31 mouse cellular contexts compared by ENCODE assay signal in the genomic region with DNA sequence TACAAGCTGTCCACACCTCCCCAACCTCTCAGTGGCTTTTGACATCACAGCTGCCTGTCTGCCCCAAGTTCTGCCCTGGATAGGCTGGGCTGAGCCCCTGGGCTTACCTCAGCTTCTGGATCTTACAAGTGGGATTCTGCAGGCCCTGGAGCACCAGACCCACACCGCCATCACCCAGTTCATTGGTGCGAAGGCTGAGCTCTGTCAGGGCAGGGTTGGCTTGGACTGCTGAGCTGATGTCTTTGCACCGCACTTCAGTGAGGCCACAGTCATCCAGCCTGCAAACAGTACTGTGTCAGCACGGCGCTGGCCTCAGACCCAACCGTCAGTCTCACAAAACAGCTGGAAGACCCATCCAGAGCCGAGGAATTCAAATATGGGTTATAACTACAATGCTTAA. TPM values are rescaled to one million over a fixed set of nuclear protein-coding genes. Genes with fewer than 3 reads are reported as not detected.
A peak's percentile ranks its signal among the peaks of the same experiment; 100 is the strongest.
DNase-seq lines count a peak whose midpoint lies in the region; ATAC-seq and TF ChIP-seq lines count a peak whose summit lies in the region.
"Had no signal": no experiment of that assay in that cellular context is flagged by ENCODE, and none has a peak within 500 bp of the region (broad histone marks: within the 10 kb centered on the region; RNA-seq: fewer than 3 reads in every experiment).

No protein-coding gene starts in this region.

- H3K79me2 ChIP-seq in C2C12 (ENCODE audit: control insufficient read depth, insufficient read depth) (peaks cover 48% of the 10 kb centered on the region), macrophage (ENCODE audit: inconsistent target) (peaks cover 77% of the 10 kb centered on the region)

- DNase-seq in gastrocnemius, adult 2 months, result no peak
- no peak for DNase-seq in gastrocnemius, postnatal 4 days (ENCODE audit: low spot score in 2 of 2)
- no peak for DNase-seq in yolk sac, embryonic 10.5 days (ENCODE audit: low spot score)
- DNase-seq in frontal cortex, postnatal 14 days (ENCODE audit: low spot score in 2 of 2), result no peak
- DNase-seq: cerebellum, adult 11-12 months; cerebellum, postnatal 10 days; gastrocnemius, postnatal 25 days; heart, adult 2 months; heart, postnatal 14 days; kidney, adult 18-20 months; kidney, postnatal 36 days; lung, embryonic 14.5 days; thymus, postnatal 14 days had no signal

- H3K27ac ChIP-seq in gastrocnemius, adult 2 months, result 0 out of 2 replicates have a peak overlapping the region, but pooled peaks have one; percentile 3
- no peak overlapping the region for H3K27ac ChIP-seq in heart, embryonic 14.5 days (replicated peaks in 1 of 2; ENCODE audit: control insufficient read depth in 1 of 2, insufficient read depth in 1 of 2, low read depth in 2 of 2, low read length in 2 of 2)
- no peak overlapping the region for H3K27ac ChIP-seq in heart, embryonic 12.5 days (ENCODE audit: poor library complexity, severe bottlenecking)
- H3K27ac ChIP-seq in macrophage, result peak overlapping the region; percentile 94
- H3K27ac ChIP-seq: embryonic facial prominence, embryonic 10.5 days; embryonic facial prominence, embryonic 15.5 days; forebrain, embryonic 13.5 days; heart, adult 2 months; hindbrain, embryonic 13.5 days; kidney, embryonic 15.5 days; limb, embryonic 13.5 days; liver, embryonic 14.5 days; midbrain, embryonic 13.5 days had no signal

- intact Hi-C loops in gastrocnemius, adult 2 months (cut with DNase I), result no loop called here

- no peaks in the 10 kb centered on the region for H3K27me3 ChIP-seq in heart, embryonic 14.5 days (ENCODE audit: control insufficient read depth, insufficient read depth, low read length)
- no peaks in the 10 kb centered on the region for H3K27me3 ChIP-seq in heart, embryonic 12.5 days (replicated peaks)
- no peaks in the 10 kb centered on the region for H3K27me3 ChIP-seq in C2C12 (ENCODE audit: control insufficient read depth, insufficient read depth, insufficient read length)
- H3K27me3 ChIP-seq: embryonic facial prominence, embryonic 15.5 days; forebrain, embryonic 13.5 days; hindbrain, embryonic 13.5 days; kidney, embryonic 15.5 days; limb, embryonic 13.5 days; megakaryocyte, embryonic 14.5 days; midbrain, embryonic 13.5 days; Patski had no signal

- H3K9me3 ChIP-seq in heart, embryonic 14.5 days (ENCODE audit: control insufficient read depth, low read length), result no peaks in the 10 kb centered on the region
- H3K9me3 ChIP-seq in heart, embryonic 12.5 days (replicated peaks), result no peaks in the 10 kb centered on the region
- H3K9me3 ChIP-seq: embryonic facial prominence, embryonic 10.5 days; embryonic facial prominence, embryonic 15.5 days; forebrain, embryonic 13.5 days; hindbrain, embryonic 13.5 days; kidney, embryonic 15.5 days; limb, embryonic 13.5 days; megakaryocyte, embryonic 14.5 days; midbrain, embryonic 13.5 days had no signal

- H3K36me3 ChIP-seq in heart, embryonic 14.5 days (ENCODE audit: control insufficient read depth, insufficient read depth, low read length), result peaks cover 69% of the 10 kb centered on the region
- H3K36me3 ChIP-seq in heart, embryonic 12.5 days, result peaks cover 62% of the 10 kb centered on the region
- peaks cover 60% of the 10 kb centered on the region for H3K36me3 ChIP-seq in C2C12 (ENCODE audit: control insufficient read depth, insufficient read depth)
- peaks cover 57% of the 10 kb centered on the region for H3K36me3 ChIP-seq in macrophage (ENCODE audit: inconsistent target)

- 79% methylated on average over 7 of the region's 7 CpGs for WGBS in heart, embryonic 14.5 days
- 89% methylated on average over 7 of the region's 7 CpGs for WGBS in heart, embryonic 12.5 days
- WGBS in macrophage (ENCODE audit: missing documents), result 90% methylated on average over 7 of the region's 7 CpGs

- H3K4me2 ChIP-seq in heart, embryonic 14.5 days (ENCODE audit: low read length), result no peak overlapping the region
- H3K4me2 ChIP-seq in heart, embryonic 12.5 days, result no peak overlapping the region
- H3K4me2 ChIP-seq: embryonic facial prominence, embryonic 15.5 days; forebrain, embryonic 13.5 days; hindbrain, embryonic 13.5 days; kidney, embryonic 15.5 days; limb, embryonic 13.5 days; lung, embryonic 14.5 days; midbrain, embryonic 13.5 days had no signal

- 0 out of 2 replicates have a peak, but pooled peaks have one; percentile 14 for ATAC-seq in heart, embryonic 14.5 days (ENCODE audit: insufficient number of reproducible peaks, insufficient read depth, low FRiP score, low read depth)
- ATAC-seq in heart, embryonic 12.5 days (ENCODE audit: insufficient number of reproducible peaks, low FRiP score), result no peak
- ATAC-seq: forebrain, embryonic 13.5 days; midbrain, embryonic 13.5 days had no signal

- TF ChIP-seq CTCF in gastrocnemius, adult 2 months (IDR thresholded peaks at IDR 0.05), result no peak
- TF ChIP-seq CTCF in C2C12 (IDR thresholded peaks at IDR 0.05; ENCODE audit: control insufficient read depth, insufficient read depth, insufficient read length), result no peak

- no peak overlapping the region for H3K9ac ChIP-seq in heart, embryonic 14.5 days (ENCODE audit: low read length)
- no peak overlapping the region for H3K9ac ChIP-seq in heart, embryonic 12.5 days
- H3K9ac ChIP-seq: embryonic facial prominence, embryonic 15.5 days; forebrain, embryonic 13.5 days; hindbrain, embryonic 13.5 days; kidney, embryonic 15.5 days; limb, embryonic 13.5 days; liver, embryonic 14.5 days; lung, embryonic 14.5 days; midbrain, embryonic 13.5 days had no signal

- H3K4me1 ChIP-seq in heart, embryonic 14.5 days (ENCODE audit: control insufficient read depth in 2 of 2, insufficient read depth in 2 of 2, low read length in 2 of 2), result peaks cover 6 to 14% of the 10 kb centered on the region in 2 experiments; a peak in 3 of 4 replicates
- H3K4me1 ChIP-seq in heart, embryonic 12.5 days (replicated peaks), result peaks cover 23% of the 10 kb centered on the region

- H3ac ChIP-seq in C2C12 (ENCODE audit: control insufficient read depth, insufficient read length, low read depth), result peak overlapping the region; percentile 47

- peaks cover 16% of the 10 kb centered on the region for H3K79me3 ChIP-seq in C2C12 (ENCODE audit: low read depth)

- H3K4me3 ChIP-seq in gastrocnemius, adult 2 months, result no peak overlapping the region
- H3K4me3 ChIP-seq in heart, embryonic 14.5 days (ENCODE audit: control insufficient read depth in 1 of 2, insufficient read depth in 1 of 2, low read depth in 1 of 2, low read length in 2 of 2), result no peak overlapping the region
- no peak overlapping the region for H3K4me3 ChIP-seq in heart, embryonic 12.5 days
- no peak overlapping the region for H3K4me3 ChIP-seq in C2C12 (ENCODE audit: insufficient read depth, poor library complexity, severe bottlenecking)
- no peak overlapping the region for H3K4me3 ChIP-seq in macrophage (ENCODE audit: inconsistent target)
- H3K4me3 ChIP-seq: embryonic facial prominence, embryonic 10.5 days; embryonic facial prominence, embryonic 15.5 days; forebrain, embryonic 13.5 days; heart, adult 2 months; hindbrain, embryonic 13.5 days; kidney, embryonic 15.5 days; limb, embryonic 13.5 days; midbrain, embryonic 13.5 days had no signal

RNA-seq across cellular contexts. Expression of gene Rnh1, which starts 8.3 kb away (rescaled TPM):
- 10 to 100 TPM; 46.5 to 50.9 TPM for total RNA-seq in gastrocnemius, adult 2 months (2021)
- total RNA-seq in gastrocnemius, postnatal 4 days (2021), result 10 to 100 TPM; 64.5 to 79.3 TPM
- polyA plus RNA-seq in heart, embryonic 14.5 days (2014; fragmentation: Nextera tagmentation; extraction: Ambion mirVana), result 109 and 116 TPM in 2 replicates
- 82.4 and 88.2 TPM in 2 replicates for polyA plus RNA-seq in heart, embryonic 12.5 days (2016; fragmentation: Nextera tagmentation; extraction: Ambion mirVana)
- polyA plus RNA-seq in C2C12 (2012; fragmentation: generic; extraction: Trizol) (251 TPM), macrophage (2018) (93.2 to 290 TPM (median 289 TPM) in 3 replicates)
- 100 to 1,000 TPM in 10 of 26 experiments, 10 to 100 TPM in 16; 45.4 to 179 (median 83.1) TPM for total RNA-seq in macrophage (2018; cell fraction: chromatin; rRNA removed)
- total RNA-seq in macrophage (2018; cell fraction: cytosol; rRNA removed), result 100 to 1,000 TPM; 170 to 399 (median 266) TPM
- total RNA-seq in macrophage (2018; cell fraction: nucleus; rRNA removed), result 100 to 1,000 TPM in 25 of 26 experiments, 10 to 100 TPM in 1; 88.9 to 212 (median 143) TPM

RNA-seq across cellular contexts. Expression of gene Hras, which starts 29.4 kb away (rescaled TPM):
- 100 to 1,000 TPM; 117 to 119 TPM for total RNA-seq in gastrocnemius, adult 2 months (2021)
- 100 to 1,000 TPM; 166 to 193 TPM for total RNA-seq in gastrocnemius, postnatal 4 days (2021)
- polyA plus RNA-seq in heart, embryonic 14.5 days (2014; fragmentation: Nextera tagmentation; extraction: Ambion mirVana), result 93.9 and 96.7 TPM in 2 replicates
- polyA plus RNA-seq in heart, embryonic 12.5 days (2016; fragmentation: Nextera tagmentation; extraction: Ambion mirVana), result 74.1 and 78.2 TPM in 2 replicates
- polyA plus RNA-seq in C2C12 (2012; fragmentation: generic; extraction: Trizol) (181 TPM), macrophage (2018) (31.1 to 73.7 TPM (median 35.0 TPM) in 3 replicates)
- total RNA-seq in macrophage (2018; cell fraction: chromatin; rRNA removed), result 10 to 100 TPM in 13 of 26 experiments, 1 to 10 TPM in 12, not detected in 1; 1.5 to 31.4 (median 10.9) TPM
- total RNA-seq in macrophage (2018; cell fraction: cytosol; rRNA removed), result 10 to 100 TPM; 40.7 to 70.9 (median 56.1) TPM
- 10 to 100 TPM in 21 of 26 experiments, 1 to 10 TPM in 5; 6.3 to 34.2 (median 15.0) TPM for total RNA-seq in macrophage (2018; cell fraction: nucleus; rRNA removed)

RNA-seq across cellular contexts. Expression of gene Lrrc56, which starts 29.6 kb away (rescaled TPM):
- total RNA-seq in gastrocnemius, adult 2 months (2021), result 1 to 10 TPM; 1.7 to 2.1 TPM
- total RNA-seq in gastrocnemius, postnatal 4 days (2021), result 1 to 10 TPM; 4.9 to 5.2 TPM
- 1.6 and 2.8 TPM in 2 replicates for polyA plus RNA-seq in heart, embryonic 14.5 days (2014; fragmentation: Nextera tagmentation; extraction: Ambion mirVana)
- polyA plus RNA-seq in heart, embryonic 12.5 days (2016; fragmentation: Nextera tagmentation; extraction: Ambion mirVana), result 2.5 and 3.5 TPM in 2 replicates
- polyA plus RNA-seq in C2C12 (2012; fragmentation: generic; extraction: Trizol) (0.32 TPM), macrophage (2018) (1.2 to 3.9 TPM (median 2.3 TPM) in 3 replicates)
- 10 to 100 TPM in 10 of 26 experiments, 1 to 10 TPM in 16; 1.0 to 16.7 (median 8.6) TPM for total RNA-seq in macrophage (2018; cell fraction: chromatin; rRNA removed)
- total RNA-seq in macrophage (2018; cell fraction: cytosol; rRNA removed), result 1 to 10 TPM; 1.8 to 4.6 (median 2.9) TPM
- 10 to 100 TPM in 5 of 26 experiments, 1 to 10 TPM in 21; 1.3 to 13.9 (median 6.0) TPM for total RNA-seq in macrophage (2018; cell fraction: nucleus; rRNA removed)

RNA-seq across cellular contexts. Expression of gene Ptdss2, which starts 42.2 kb away (rescaled TPM):
- 10 to 100 TPM; 19.5 to 20.5 TPM for total RNA-seq in gastrocnemius, adult 2 months (2021)
- total RNA-seq in gastrocnemius, postnatal 4 days (2021), result 10 to 100 TPM; 22.6 to 29.0 TPM
- 51.8 and 65.6 TPM in 2 replicates for polyA plus RNA-seq in heart, embryonic 14.5 days (2014; fragmentation: Nextera tagmentation; extraction: Ambion mirVana)
- 58.0 and 65.9 TPM in 2 replicates for polyA plus RNA-seq in heart, embryonic 12.5 days (2016; fragmentation: Nextera tagmentation; extraction: Ambion mirVana)
- polyA plus RNA-seq in C2C12 (2012; fragmentation: generic; extraction: Trizol), result 20.5 TPM
- total RNA-seq in macrophage (2018; cell fraction: chromatin; rRNA removed), result 10 to 100 TPM in 22 of 26 experiments, 1 to 10 TPM in 4; 4.0 to 48.9 (median 22.9) TPM
- total RNA-seq in macrophage (2018; cell fraction: cytosol; rRNA removed), result 10 to 100 TPM in 25 of 26 experiments, 1 to 10 TPM in 1; 8.6 to 20.0 (median 16.0) TPM
- 10 to 100 TPM; 10.5 to 39.6 (median 23.0) TPM for total RNA-seq in macrophage (2018; cell fraction: nucleus; rRNA removed)
- polyA plus RNA-seq in macrophage (2018), result 12.0 to 19.0 TPM (median 15.6 TPM) in 3 replicates

RNA-seq across cellular contexts. Expression of gene Ano9, which starts 46.8 kb away (rescaled TPM):
- total RNA-seq in gastrocnemius, adult 2 months (2021), result not detected
- total RNA-seq in gastrocnemius, postnatal 4 days (2021), result not detected
- polyA plus RNA-seq in heart, embryonic 14.5 days (2014; fragmentation: Nextera tagmentation; extraction: Ambion mirVana), result 0.34 TPM in 1 of 2 replicates, not detected in the other
- 0.09 and 0.30 TPM in 2 replicates for polyA plus RNA-seq in heart, embryonic 12.5 days (2016; fragmentation: Nextera tagmentation; extraction: Ambion mirVana)
- not detected for polyA plus RNA-seq in C2C12 (2012; fragmentation: generic; extraction: Trizol)
- not detected for total RNA-seq in macrophage (2018; cell fraction: chromatin; rRNA removed)
- not detected for total RNA-seq in macrophage (2018; cell fraction: cytosol; rRNA removed)
- not detected for total RNA-seq in macrophage (2018; cell fraction: nucleus; rRNA removed)
- not detected in 3 replicates for polyA plus RNA-seq in macrophage (2018)
- total RNA-seq: gastrocnemius, postnatal 25 days; layer of hippocampus, adult 8-10 months; layer of hippocampus, postnatal 25 days; left cerebral cortex, adult 8-10 months; left cerebral cortex, postnatal 36 days had no signal
- polyA plus RNA-seq: forebrain, embryonic 13.5 days had no signal

Comparison
In these comparisons a context has a peak if more than half of its experiments do, and no peak if none do; other contexts are left out.
1. H3K27ac ChIP-seq: peak in gastrocnemius, adult 2 months (single experiment) and macrophage (single experiment); none in heart, embryonic 14.5 days (0 of 2) and heart, embryonic 12.5 days (single experiment).